In genomic region chr9:72889777-72890176, GRCm38 (mm10) we compare ENCODE assay signal across 13 mouse cellular contexts. TPM values are rescaled to one million over a fixed set of nuclear protein-coding genes. Genes with fewer than 3 reads are reported as not detected.
DNase-seq lines count a peak whose midpoint lies in the region; ATAC-seq and TF ChIP-seq lines count a peak whose summit lies in the region.
"Had no signal": no experiment of that assay in that cellular context is flagged by ENCODE, and none has a peak within 500 bp of the region (broad histone marks: within the 10 kb centered on the region; RNA-seq: fewer than 3 reads in every experiment).

No protein-coding gene starts in this region.

- in situ Hi-C loops in CH12.LX (cut with MboI; ENCODE audit: low pct_ligation_motif_present, low pct_unique_long_range_greater_than_20kb, low sequenced_read_pairs), result no loop called here

- H3K4me1 ChIP-seq in embryonic facial prominence, embryonic 11.5 days (ENCODE audit: control insufficient read depth, insufficient read depth, low read length), result no peaks in the 10 kb centered on the region
- H3K4me1 ChIP-seq in embryonic facial prominence, embryonic 10.5 days, result peaks cover 12% of the 10 kb centered on the region
- H3K4me1 ChIP-seq in limb, embryonic 14.5 days (ENCODE audit: control insufficient read depth, insufficient read depth, low read length), result no peaks in the 10 kb centered on the region
- H3K4me1 ChIP-seq in limb, embryonic 10.5 days, result no peaks in the 10 kb centered on the region
- H3K4me1 ChIP-seq in CH12.LX (ENCODE audit: control insufficient read depth in 1 of 2, insufficient read depth in 2 of 2), result no peaks in the 10 kb centered on the region
- peaks cover 17% of the 10 kb centered on the region for H3K4me1 ChIP-seq in embryonic facial prominence, embryonic 13.5 days
- no peaks in the 10 kb centered on the region for H3K4me1 ChIP-seq in lung, adult 2 months (ENCODE audit: control insufficient read depth, insufficient read depth, low read length)
- H3K4me1 ChIP-seq: stomach, embryonic 15.5 days had no signal

- no peak overlapping the region for H3K4me3 ChIP-seq in embryonic facial prominence, embryonic 11.5 days (ENCODE audit: low read depth, low read length)
- no peak overlapping the region for H3K4me3 ChIP-seq in embryonic facial prominence, embryonic 10.5 days
- no peak overlapping the region for H3K4me3 ChIP-seq in limb, embryonic 14.5 days (replicated peaks; ENCODE audit: low read length)
- H3K4me3 ChIP-seq in limb, embryonic 10.5 days, result no peak overlapping the region
- no peak overlapping the region for H3K4me3 ChIP-seq in CH12.LX (replicated peaks in 1 of 3; ENCODE audit: low read depth in 2 of 3, low read length in 2 of 3, poor library complexity in 1 of 3)
- no peak overlapping the region for H3K4me3 ChIP-seq in embryonic facial prominence, embryonic 13.5 days
- no peak overlapping the region for H3K4me3 ChIP-seq in lung, adult 2 months (replicated peaks; ENCODE audit: extremely low read depth, low read depth, low read length)
- H3K4me3 ChIP-seq: stomach, embryonic 15.5 days had no signal

- peak; percentile 65 for DNase-seq in embryonic facial prominence, embryonic 11.5 days (ENCODE audit: low spot score)
- DNase-seq in embryonic facial prominence, embryonic 10.5 days (ENCODE audit: low spot score), result no peak
- peak; percentile 42 for DNase-seq in limb, embryonic 14.5 days (ENCODE audit: low spot score)
- DNase-seq in limb, embryonic 10.5 days (ENCODE audit: low spot score), result no peak
- DNase-seq in CH12.LX (ENCODE audit: extremely low read depth), result peak; percentile 32
- DNase-seq in ovary, postnatal 10 days (ENCODE audit: low spot score), result no peak
- DNase-seq in lung, adult 2 months, result no peak
- DNase-seq: heart, postnatal 36 days had no signal

- WGBS in embryonic facial prominence, embryonic 11.5 days, result 68% methylated on average over 1 of the region's 1 CpGs
- WGBS in embryonic facial prominence, embryonic 10.5 days, result 77% methylated on average over 1 of the region's 1 CpGs
- 70% methylated on average over 1 of the region's 1 CpGs for whole genome bisulfite sequencing in limb, embryonic 14.5 days
- 88% methylated on average over 1 of the region's 1 CpGs for WGBS in limb, embryonic 10.5 days
- 60% methylated on average over 1 of the region's 1 CpGs for WGBS in embryonic facial prominence, embryonic 13.5 days
- WGBS in lung, adult 2 months, result 73% methylated on average over 1 of the region's 1 CpGs

- dilution Hi-C loops in CH12.LX (cut with MboI; ENCODE audit: extremely low pct_ligation_motif_present, extremely low pct_unique_long_range_greater_than_20kb, low sequenced_read_pairs), result no loop called here

- peaks cover 3% of the 10 kb centered on the region; the same call in 1 of the 2 replicates for H3K36me3 ChIP-seq in embryonic facial prominence, embryonic 11.5 days (replicated peaks; ENCODE audit: control insufficient read depth, insufficient read depth, low read depth, low read length)
- H3K36me3 ChIP-seq in embryonic facial prominence, embryonic 10.5 days (replicated peaks), result peaks cover 80% of the 10 kb centered on the region
- no peaks in the 10 kb centered on the region for H3K36me3 ChIP-seq in limb, embryonic 14.5 days (ENCODE audit: control insufficient read depth, insufficient read depth, low read length)
- peaks cover 79% of the 10 kb centered on the region for H3K36me3 ChIP-seq in limb, embryonic 10.5 days
- H3K36me3 ChIP-seq in CH12.LX (replicated peaks in 1 of 2; ENCODE audit: control insufficient read depth in 1 of 2, insufficient read depth in 1 of 2, low read length in 1 of 2), result no peaks in the 10 kb centered on the region
- H3K36me3 ChIP-seq in embryonic facial prominence, embryonic 13.5 days, result peaks cover 1% of the 10 kb centered on the region
- H3K36me3 ChIP-seq: G1E; stomach, embryonic 15.5 days had no signal

- peak; percentile 46 for TF ChIP-seq RAD21 in CH12.LX (IDR thresholded peaks at IDR 0.05; ENCODE audit: low read depth, low read length)

- TF ChIP-seq CTCF in CH12.LX (conservative IDR thresholded peaks at IDR 0.05 in 1 of 2, IDR thresholded peaks at IDR 0.05 in 1 of 2; ENCODE audit: low read depth in 2 of 2, low read length in 2 of 2), result peak in 1 of 2 experiments; percentile 67; a peak in 3 of 4 replicates
- TF ChIP-seq CTCF in lung, adult 2 months (IDR thresholded peaks at IDR 0.05; ENCODE audit: insufficient read depth, low read length), result no peak

- H3K9me3 ChIP-seq in embryonic facial prominence, embryonic 11.5 days (replicated peaks; ENCODE audit: control insufficient read depth, low read length), result no peaks in the 10 kb centered on the region
- 0 out of 2 replicates have a peak, but pooled peaks cover under 1% of the 10 kb centered on the region for H3K9me3 ChIP-seq in embryonic facial prominence, embryonic 10.5 days
- H3K9me3 ChIP-seq in limb, embryonic 14.5 days (ENCODE audit: control insufficient read depth, low read length), result no peaks in the 10 kb centered on the region
- H3K9me3 ChIP-seq in limb, embryonic 10.5 days (replicated peaks), result no peaks in the 10 kb centered on the region
- H3K9me3 ChIP-seq in CH12.LX (replicated peaks; ENCODE audit: low read length), result peaks cover under 1% of the 10 kb centered on the region
- no peaks in the 10 kb centered on the region for H3K9me3 ChIP-seq in embryonic facial prominence, embryonic 13.5 days
- H3K9me3 ChIP-seq: G1E; stomach, embryonic 15.5 days had no signal

- TF ChIP-seq POLR2A in limb, embryonic 14.5 days (IDR thresholded peaks at IDR 0.05; ENCODE audit: borderline replicate concordance, extremely low read depth, insufficient read depth, insufficient read length), result no peak
- TF ChIP-seq POLR2A in CH12.LX (IDR thresholded peaks at IDR 0.05; ENCODE audit: low read depth, low read length), result no peak
- no peak for TF ChIP-seq POLR2A in lung, adult 2 months (IDR thresholded peaks at IDR 0.05; ENCODE audit: borderline replicate concordance, extremely low read depth, low read depth, low read length)

- no peak overlapping the region for H3K9ac ChIP-seq in embryonic facial prominence, embryonic 11.5 days (replicated peaks; ENCODE audit: low read length)
- H3K9ac ChIP-seq in limb, embryonic 14.5 days (ENCODE audit: low read depth, low read length, severe bottlenecking), result no peak overlapping the region
- H3K9ac ChIP-seq in CH12.LX (ENCODE audit: insufficient read depth, low read depth), result no peak overlapping the region
- no peak overlapping the region for H3K9ac ChIP-seq in embryonic facial prominence, embryonic 13.5 days
- H3K9ac ChIP-seq: stomach, embryonic 15.5 days had no signal

- no peak for TF ChIP-seq EP300 in CH12.LX (IDR thresholded peaks at IDR 0.05; ENCODE audit: low read length)

- ATAC-seq in embryonic facial prominence, embryonic 11.5 days (replicated peaks; ENCODE audit: insufficient number of reproducible peaks, low FRiP score, low TSS enrichment, low read depth), result no peak
- no peak for ATAC-seq in limb, embryonic 14.5 days (ENCODE audit: low FRiP score, low read depth)
- ATAC-seq in embryonic facial prominence, embryonic 13.5 days (ENCODE audit: insufficient number of reproducible peaks, insufficient read depth, low FRiP score, low TSS enrichment, low read depth), result no peak

- H3K27ac ChIP-seq in embryonic facial prominence, embryonic 11.5 days (replicated peaks; ENCODE audit: low read depth, low read length), result no peak overlapping the region
- H3K27ac ChIP-seq in embryonic facial prominence, embryonic 10.5 days (replicated peaks), result no peak overlapping the region
- no peak overlapping the region for H3K27ac ChIP-seq in limb, embryonic 14.5 days (replicated peaks; ENCODE audit: low read depth, low read length)
- H3K27ac ChIP-seq in limb, embryonic 10.5 days, result no peak overlapping the region
- no peak overlapping the region for H3K27ac ChIP-seq in CH12.LX (ENCODE audit: insufficient read depth, low read depth)
- H3K27ac ChIP-seq in embryonic facial prominence, embryonic 13.5 days, result peak overlapping the region; percentile 75; the same call in 1 of the 2 replicates
- H3K27ac ChIP-seq: macrophage; stomach, embryonic 15.5 days had no signal

- no peaks in the 10 kb centered on the region for H3K79me2 ChIP-seq in CH12.LX (replicated peaks; ENCODE audit: control insufficient read depth, extremely low read depth, insufficient read depth, poor library complexity, severe bottlenecking)

- no peaks in the 10 kb centered on the region for H3K27me3 ChIP-seq in embryonic facial prominence, embryonic 11.5 days (ENCODE audit: control insufficient read depth, insufficient read depth, low read length)
- no peaks in the 10 kb centered on the region for H3K27me3 ChIP-seq in embryonic facial prominence, embryonic 10.5 days (replicated peaks; ENCODE audit: low read depth, poor library complexity, severe bottlenecking)
- no peaks in the 10 kb centered on the region for H3K27me3 ChIP-seq in limb, embryonic 14.5 days (ENCODE audit: control insufficient read depth, insufficient read depth, low read length)
- no peaks in the 10 kb centered on the region for H3K27me3 ChIP-seq in limb, embryonic 10.5 days (ENCODE audit: low read depth, poor library complexity, severe bottlenecking)
- H3K27me3 ChIP-seq in CH12.LX (replicated peaks), result no peaks in the 10 kb centered on the region
- no peaks in the 10 kb centered on the region for H3K27me3 ChIP-seq in embryonic facial prominence, embryonic 13.5 days
- H3K27me3 ChIP-seq: stomach, embryonic 15.5 days had no signal

- no peak overlapping the region for H3K4me2 ChIP-seq in embryonic facial prominence, embryonic 11.5 days (ENCODE audit: low read depth, low read length)
- no peak overlapping the region for H3K4me2 ChIP-seq in limb, embryonic 14.5 days (replicated peaks; ENCODE audit: low read depth, low read length, severe bottlenecking)
- no peak overlapping the region for H3K4me2 ChIP-seq in CH12.LX (ENCODE audit: insufficient read depth, low read depth, poor library complexity, severe bottlenecking)
- H3K4me2 ChIP-seq in embryonic facial prominence, embryonic 13.5 days, result no peak overlapping the region
- H3K4me2 ChIP-seq: stomach, embryonic 15.5 days had no signal

TF ChIP-seq in CH12.LX, 34 proteins besides CTCF, POLR2A, EP300 and RAD21 (continues in another document):
- TF ChIP-seq PAX5 (IDR thresholded peaks at IDR 0.05; ENCODE audit: low read length) (no peak), ETS1 (conservative IDR thresholded peaks at IDR 0.05; ENCODE audit: low read depth, low read length) (no peak), CHD2 (IDR thresholded peaks at IDR 0.05; ENCODE audit: low read length) (no peak)

RNA-seq across cellular contexts. Expression of gene Pygo1, which starts 35.7 kb away (rescaled TPM):
- polyA plus RNA-seq in embryonic facial prominence, embryonic 11.5 days (2014; fragmentation: Nextera tagmentation; extraction: Ambion mirVana), result 10.7 and 12.7 TPM in 2 replicates
- 6.5 and 7.3 TPM in 2 replicates for polyA plus RNA-seq in embryonic facial prominence, embryonic 10.5 days (2016; fragmentation: Nextera tagmentation; extraction: Ambion mirVana)
- 11.0 and 11.2 TPM in 2 replicates for polyA plus RNA-seq in limb, embryonic 14.5 days (2012; rRNA removed)
- 8.4 and 10.4 TPM in 2 replicates for polyA plus RNA-seq in limb, embryonic 14.5 days (2014; fragmentation: Nextera tagmentation; extraction: Ambion mirVana)
- polyA plus RNA-seq in limb, embryonic 10.5 days (2016; fragmentation: Nextera tagmentation; extraction: Ambion mirVana), result 5.5 and 7.5 TPM in 2 replicates
- total RNA-seq in CH12.LX (2012; rRNA removed) (not detected in 2 replicates), CH12.LX (2014; rRNA removed) (not detected in 2 replicates)
- not detected in 2 replicates for polyA plus RNA-seq in CH12.LX (2012; ENCODE audit: insufficient read length, low read depth)
- polyA plus RNA-seq in embryonic facial prominence, embryonic 13.5 days (2015; fragmentation: Nextera tagmentation; extraction: Ambion mirVana), result 10.6 and 10.8 TPM in 2 replicates
- 1.4 and 2.0 TPM in 2 replicates for polyA plus RNA-seq in lung, adult 2 months (2012; rRNA removed)
- total RNA-seq: neutrophil, adult 5-6 weeks had no signal
- polyA plus RNA-seq: G1E, macrophage had no signal

Comparison
In these comparisons a context has a peak if more than half of its experiments do, and no peak if none do; other contexts are left out.
1. DNase-seq: peak in embryonic facial prominence, embryonic 11.5 days (single experiment), limb, embryonic 14.5 days (single experiment) and CH12.LX (single experiment); none in embryonic facial prominence, embryonic 10.5 days (single experiment), limb, embryonic 10.5 days (single experiment), ovary, postnatal 10 days (single experiment) and lung, adult 2 months (single experiment).